Mouse (Mus musculus) heart, adult 8-10 months (tissue): ENCODE results near the gene Tex14. TPM values are rescaled to one million over a fixed set of nuclear protein-coding genes. Genes with fewer than 3 reads are reported as not detected.
"Not testable (repeated sequence)": the region's sequence is repeated elsewhere in the genome, so short reads cannot be mapped to it uniquely, and the experiment has no call there.

Experiments
- DNase-seq: peaks from one replicate; pipeline ENCODE4 v3.0.0; 2022; ENCODE audit warnings: low spot score
- total RNA-seq, 4 experiments: library from RNA; stranded (reverse); gene quantifications; 2 replicates each; pipeline ENCODE4 v1.2.4; 2022

The Tex14 gene
- total RNA-seq, 4 experiments from 2014 or later: 0.16 to 0.29 (median 0.19) TPM; not detected in 1

DNA sequence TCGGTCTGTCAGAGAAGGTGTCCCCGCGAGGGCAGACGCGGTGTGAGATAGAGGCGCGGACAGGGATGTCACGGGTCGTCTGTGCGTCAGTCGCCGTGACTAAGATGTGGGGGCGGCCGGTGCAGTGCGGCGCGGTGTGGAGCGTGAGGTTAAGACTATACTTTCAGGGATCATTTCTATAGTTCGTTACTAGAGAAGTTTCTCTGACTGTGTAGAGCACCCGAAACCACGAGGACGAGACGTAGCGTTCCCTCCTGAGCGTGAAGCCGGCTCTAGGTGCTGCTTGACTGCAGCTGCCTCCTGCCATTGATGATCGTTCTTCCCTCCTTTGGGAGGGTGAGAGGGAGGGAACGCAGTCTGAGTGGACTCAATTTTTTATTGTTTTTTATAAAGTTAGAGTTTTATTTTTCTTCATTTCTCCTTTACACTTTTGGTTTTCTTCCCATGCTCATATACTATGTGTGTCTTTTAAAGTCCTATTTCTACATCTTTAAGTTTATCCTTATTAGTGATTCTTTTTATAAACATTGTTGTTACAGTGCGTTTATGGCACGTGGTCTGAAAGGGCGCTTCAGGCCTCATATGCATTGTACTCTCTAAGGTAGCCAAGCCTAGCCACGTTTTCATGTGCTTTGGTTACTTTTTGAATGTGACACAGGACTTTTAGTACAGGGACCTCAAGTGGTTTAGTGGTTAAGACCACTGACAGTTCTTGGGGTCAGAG is 43.8 kb downstream of the Tex14 start:
- not testable (repeated sequence) for DNase-seq

DNA sequence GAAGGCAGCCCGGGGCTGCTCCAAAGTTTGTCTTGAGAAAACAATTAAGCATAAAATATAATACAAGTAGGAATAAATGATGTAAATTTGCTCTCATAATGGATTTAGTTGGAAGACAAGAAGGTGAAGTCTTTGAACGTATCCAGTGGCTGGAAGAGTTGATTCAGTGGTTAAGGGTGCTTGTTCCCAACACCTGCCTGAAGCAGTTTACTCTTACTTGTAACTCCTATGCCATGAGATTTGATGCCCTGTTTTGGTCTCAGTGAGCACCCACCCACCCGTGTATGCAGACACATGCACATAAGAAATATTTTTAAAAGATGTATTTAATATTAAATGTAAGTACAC is 44.3 kb downstream of the Tex14 start:
- DNase-seq: no peak

DNA sequence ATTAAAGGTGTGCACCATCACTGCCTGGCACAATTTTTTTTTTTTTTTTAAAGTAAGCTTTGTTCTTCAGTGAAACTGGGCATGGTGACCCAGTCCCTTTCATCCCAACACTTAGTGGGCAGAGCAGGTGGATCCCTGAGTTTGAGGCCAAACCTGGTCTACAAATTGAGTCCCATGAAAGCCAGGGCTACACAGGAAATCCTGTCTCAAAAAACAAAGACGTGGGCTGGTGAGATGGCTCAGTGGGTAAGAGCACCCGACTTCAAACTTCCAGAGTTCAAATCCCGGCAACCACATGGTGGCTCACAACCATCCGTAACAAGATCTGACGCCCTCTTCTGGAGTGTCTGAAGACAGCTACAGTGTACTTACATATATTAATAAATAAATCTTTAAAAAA is 45.0 kb downstream of the Tex14 start:
- not testable (repeated sequence) for DNase-seq

DNA sequence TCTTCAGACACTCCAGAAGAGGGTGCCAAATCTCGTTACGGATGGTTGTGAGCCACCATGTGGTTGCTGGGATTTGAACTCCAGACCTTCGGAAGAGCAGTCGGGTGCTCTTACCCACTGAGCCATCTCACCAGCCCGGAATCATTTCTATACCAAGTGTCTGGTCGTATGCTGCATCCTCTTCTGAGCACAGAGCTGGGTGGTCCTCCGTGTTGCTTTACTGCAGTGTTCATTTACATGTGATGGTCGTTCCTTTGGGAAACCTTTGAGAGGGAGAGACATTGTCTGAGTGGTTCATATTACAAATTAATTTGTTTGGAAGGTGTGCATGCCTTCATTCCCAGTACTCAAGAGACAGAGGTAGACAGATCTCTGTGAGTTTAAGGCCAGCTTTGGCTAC is 47.9 kb downstream of the Tex14 start:
- DNase-seq: not testable (repeated sequence)

DNA sequence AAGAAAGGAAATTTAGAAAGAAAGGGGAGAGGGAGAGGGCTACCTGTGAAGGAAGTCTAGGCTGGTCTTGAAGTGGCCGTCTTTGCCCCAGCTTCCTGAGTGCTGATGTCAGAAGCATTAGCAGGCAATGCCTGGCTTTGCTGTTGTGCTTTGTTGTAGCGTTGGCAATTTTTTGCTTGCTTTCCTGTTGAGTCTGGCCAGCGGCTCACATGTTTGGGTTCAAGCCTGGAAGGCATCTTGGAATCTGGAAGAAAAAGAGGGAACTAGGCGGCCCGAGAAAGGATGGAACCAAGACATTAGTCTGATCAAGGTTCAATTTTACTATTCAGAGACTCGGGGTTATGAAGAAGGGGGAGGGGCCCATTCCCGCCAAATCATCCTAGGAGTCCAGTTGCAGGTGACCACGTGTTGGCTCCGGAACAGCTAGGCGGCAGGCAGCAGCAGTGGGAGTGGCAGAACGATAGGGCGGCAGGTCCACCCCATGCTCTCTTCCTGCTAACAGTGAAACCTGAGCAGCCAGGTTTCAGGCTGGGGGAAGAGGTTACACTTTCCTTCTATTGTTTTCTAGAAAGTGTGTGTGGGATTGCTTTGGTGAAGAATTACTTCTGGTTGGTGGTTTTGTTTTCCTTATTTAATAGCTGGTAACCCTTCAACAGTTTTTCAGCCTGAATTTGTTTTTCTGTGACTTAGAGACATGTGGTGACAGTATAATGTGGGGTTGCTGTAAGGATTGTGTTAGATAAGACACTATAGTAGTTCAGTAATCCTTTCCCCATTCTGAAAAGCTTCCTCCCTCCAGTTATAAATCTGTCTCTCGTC is 48.6 kb downstream of the Tex14 start:
- no peak for DNase-seq

DNA sequence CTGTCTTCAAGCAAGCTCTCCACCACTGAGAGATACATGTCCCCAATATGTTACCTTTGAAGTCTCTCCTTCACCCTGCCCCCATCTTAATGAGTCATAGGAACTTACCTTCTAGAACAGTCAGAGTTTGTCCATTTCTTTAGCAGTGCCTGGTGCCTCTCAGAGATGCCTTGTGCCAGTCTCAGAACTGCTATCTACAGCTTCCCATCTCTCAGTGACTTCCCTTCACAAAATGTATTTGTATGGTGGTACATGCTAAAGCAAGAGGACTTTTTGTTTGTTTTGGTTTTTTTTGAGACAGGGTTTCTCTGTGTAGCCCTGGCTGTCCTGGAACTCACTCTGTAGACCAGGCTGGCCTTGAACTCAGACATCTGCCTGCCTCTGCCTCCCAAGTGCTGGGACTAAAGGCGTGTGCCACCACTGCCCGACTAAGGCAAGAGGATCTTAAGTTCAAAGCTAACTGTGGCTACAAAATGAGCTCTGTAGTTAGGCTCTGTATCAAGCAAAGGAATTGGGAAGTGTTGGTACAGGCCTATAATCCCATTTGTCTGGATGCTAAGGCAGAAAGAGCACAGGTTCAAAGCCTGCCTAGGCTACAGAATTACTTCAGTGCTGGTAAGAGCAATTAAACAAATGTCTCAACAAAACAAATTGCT is 49.3 kb downstream of the Tex14 start:
- no peak for DNase-seq

DNA sequence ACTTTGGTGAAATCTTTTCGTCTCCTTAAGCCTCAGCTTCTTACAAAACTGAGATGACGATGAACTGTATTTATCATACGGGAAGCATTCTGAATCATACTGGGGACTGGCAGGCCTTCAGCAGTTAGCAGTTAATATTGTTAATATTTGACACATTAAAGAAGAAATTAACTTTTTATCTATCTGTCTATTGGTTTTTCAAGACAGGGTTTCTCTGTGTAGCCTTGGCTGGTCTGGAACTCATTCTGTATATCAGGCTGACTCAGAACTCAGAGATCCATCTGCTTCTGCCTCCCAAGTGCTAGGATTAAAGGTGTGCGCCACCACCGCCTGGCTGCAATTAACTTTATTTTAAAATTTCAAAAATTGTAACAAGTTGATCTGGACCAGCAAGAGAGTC is 50.7 kb downstream of the Tex14 start:
- no peak for DNase-seq

DNA sequence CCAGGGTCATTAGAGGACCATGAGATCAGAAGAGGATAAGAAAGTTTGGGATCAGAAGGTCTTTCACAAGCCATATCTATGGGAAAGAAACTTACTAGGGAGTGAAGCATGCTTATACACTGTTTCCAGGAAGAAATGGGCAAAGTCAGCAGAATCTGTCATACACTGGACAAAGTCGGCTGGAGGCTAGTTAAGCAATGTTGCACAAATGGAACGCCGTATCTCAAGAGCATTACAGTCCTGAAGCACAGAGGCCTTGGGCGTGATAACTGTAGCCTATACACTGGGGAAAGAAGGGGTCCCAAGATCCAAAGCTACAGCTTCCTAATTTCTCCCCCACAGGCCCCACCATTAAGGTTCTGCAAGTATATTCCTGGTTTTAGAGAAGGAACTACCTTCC is 51.1 kb downstream of the Tex14 start:
- DNase-seq: no peak

DNA sequence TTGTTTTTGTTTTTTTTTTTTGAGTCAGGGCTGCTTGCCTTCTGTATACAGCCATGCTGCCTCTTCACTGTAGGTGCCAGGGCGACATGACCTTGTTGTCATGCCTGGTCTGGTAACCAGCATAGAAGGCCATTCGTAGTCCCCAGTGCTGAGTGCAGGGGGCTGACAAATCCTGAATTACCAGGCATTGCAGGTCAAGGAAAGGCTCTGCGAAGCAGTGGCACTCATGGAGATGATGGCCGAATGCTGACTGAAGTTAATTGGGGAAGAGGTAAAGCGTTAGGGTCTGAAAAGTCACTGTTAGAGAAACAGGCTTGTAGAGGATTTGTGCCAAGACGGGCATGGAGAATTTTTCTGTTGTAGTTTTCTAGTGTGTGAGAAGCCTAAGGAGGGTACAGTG is 55.7 kb downstream of the Tex14 start:
- no peak for DNase-seq

DNA sequence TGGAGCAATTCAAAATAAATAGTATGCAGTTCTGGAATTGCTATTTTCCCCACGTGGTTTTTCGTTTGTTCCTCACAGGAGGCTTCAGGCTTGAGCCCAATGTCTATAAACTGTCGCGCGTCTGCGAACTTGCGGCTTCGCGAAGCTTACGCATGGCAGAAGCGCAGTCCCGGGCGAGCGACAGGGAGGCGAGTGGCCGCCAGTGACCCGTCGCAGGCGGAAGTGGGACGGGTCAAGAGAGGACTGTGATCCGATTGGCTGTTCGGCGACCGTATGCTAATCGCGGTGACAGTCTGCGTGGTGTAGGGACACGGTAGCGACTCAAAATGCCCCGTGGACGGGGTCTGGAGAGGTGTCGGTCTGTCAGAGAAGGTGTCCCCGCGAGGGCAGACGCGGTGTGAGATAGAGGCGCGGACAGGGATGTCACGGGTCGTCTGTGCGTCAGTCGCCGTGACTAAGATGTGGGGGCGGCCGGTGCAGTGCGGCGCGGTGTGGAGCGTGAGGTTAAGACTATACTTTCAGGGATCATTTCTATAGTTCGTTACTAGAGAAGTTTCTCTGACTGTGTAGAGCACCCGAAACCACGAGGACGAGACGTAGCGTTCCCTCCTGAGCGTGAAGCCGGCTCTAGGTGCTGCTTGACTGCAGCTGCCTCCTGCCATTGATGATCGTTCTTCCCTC is 57.1 kb downstream of the Tex14 start:
- DNase-seq: peak; percentile 83

DNA sequence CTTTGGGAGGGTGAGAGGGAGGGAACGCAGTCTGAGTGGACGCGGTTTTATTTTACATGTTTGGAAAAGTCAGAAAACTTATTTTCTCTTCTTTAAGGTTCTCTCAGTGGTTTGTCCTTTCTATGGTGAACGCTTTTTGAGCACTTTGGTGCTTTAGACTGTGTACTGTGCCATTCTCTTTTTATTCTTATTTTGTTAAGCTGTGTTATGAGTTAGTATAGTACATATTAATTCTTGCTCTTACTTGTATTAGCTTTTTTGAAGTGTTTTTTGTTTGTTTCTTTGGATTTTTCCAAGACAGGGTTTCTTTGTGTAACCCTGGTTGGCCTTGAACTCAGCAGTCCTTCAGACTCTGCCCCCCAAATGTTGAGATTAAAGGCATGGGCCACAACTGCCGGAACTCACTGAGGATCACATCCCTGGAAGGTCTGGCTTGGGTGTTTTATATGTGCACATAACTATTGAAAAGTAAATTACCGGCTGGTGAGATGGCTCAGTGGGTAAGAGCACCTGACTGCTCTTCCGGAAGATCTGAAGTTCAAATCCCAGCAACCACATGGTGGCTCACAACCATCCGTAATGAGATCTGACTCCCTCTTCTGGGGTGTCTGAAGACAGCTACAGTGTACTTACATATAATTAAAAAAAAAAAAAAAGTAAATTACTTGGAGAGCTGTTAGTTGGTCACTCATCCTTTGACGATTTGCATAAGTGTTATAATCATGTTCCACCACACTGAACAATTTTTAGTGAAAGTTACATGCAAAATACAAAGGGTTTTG is 57.8 kb downstream of the Tex14 start:
- DNase-seq: peak; percentile 40

DNA sequence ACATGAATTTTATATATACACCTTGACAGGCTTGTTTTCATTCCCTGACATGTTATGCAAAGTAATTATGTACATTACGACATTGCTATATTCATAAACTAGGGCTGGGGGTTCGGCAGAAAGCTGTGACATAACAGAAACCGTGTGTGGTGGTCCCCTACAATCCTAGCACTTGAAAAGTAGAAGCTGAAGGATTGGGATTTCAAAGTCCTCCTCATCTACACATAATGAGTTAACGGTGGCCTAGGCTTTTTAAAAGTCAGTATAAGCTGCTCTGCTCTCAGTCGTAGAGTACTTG is 58.3 kb downstream of the Tex14 start:
- no peak for DNase-seq

DNA sequence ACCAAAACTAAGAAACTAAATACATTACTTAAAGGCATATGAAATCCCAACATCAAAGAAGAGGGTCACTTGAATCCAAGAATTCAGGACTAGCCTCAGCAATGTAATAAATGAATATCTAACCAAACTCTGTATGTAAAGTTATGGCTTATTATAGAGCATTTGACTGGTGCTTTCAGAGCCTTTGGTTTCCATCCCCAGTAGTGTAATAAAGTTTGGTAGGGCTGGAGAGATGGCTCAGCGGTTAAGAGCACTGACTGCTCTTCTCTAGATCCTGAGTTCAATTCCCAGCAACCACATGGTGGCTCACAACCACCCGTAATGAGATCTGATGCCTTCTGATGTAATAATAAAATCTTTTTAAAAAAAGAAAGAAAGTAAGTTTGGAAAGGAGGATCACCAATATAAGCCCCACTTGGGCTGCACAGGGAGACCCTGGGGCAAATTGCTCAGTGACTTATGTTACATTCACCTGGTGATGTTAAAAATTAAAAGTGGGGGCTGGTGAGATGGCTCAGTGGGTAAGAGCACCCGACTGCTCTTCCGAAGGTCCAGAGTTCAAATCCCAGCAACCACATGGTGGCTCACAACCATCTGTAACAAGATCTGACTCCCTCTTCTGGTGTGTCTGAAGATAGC is 59.0 kb downstream of the Tex14 start:
- DNase-seq: not testable (repeated sequence)

DNA sequence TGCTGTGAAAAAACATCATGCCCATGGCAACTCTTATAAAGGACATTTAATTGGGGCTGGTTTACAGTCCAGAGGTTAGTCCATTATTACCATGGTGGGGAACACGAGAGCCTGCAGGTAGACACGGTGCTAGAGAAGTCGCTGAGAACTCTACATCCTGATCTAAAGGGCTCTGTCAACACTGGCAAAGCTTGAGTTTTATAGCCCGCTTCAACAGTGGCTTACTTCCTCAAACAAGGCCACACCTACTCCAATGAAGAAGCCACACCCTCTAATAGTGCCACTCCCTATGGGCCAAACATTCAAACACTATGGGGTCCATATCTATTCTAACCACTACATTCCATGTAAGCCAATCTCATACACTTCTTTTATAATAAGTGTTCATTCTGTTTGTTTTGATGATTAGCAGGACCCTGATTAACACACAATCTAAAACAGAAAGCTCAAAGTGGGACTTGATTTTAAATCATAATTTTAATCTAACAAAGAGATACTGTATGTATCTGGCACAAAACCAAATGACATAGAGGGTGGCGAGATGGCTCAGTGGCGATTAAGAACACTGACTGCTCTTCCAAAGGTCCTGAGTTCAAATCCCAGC is 61.2 kb downstream of the Tex14 start:
- DNase-seq: no peak

DNA sequence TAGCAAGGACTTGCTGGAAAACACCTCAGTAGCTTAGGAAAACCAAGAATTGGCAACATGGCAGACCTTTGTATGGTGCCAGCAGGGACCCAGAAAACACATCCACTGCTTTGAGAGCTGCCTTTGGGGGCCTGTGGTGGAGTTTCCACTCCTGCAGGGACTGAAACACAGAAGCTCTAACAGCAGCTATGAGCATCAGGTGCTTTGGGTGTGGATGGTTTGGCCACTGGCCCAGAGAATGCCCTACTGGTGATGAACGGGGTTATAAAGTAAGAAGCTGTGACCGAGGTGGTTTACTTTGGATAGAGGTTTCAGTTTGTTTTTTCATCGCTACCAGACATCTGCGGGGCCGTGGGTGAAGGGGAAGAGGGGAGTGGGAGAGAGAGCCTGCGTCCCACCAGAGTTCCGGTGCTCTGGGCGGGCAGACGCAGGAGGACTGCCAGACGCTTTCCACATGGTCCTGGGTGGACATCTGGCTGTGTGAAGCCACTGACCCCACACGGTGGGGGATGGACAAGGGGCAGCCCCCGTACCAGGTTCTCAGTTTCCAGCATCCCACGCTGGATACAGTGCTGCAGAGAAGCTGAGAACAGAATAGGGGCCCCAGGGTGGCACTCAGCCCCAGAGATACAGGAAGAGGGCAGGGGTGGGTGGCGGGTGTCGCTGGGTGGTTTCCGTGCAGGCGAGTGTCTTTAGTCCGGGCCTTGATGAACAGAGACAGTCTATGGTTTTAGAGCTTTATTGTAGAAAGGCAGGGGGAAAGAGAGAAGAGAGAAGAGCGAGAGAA is 62.8 kb downstream of the Tex14 start:
- DNase-seq: no peak

DNA sequence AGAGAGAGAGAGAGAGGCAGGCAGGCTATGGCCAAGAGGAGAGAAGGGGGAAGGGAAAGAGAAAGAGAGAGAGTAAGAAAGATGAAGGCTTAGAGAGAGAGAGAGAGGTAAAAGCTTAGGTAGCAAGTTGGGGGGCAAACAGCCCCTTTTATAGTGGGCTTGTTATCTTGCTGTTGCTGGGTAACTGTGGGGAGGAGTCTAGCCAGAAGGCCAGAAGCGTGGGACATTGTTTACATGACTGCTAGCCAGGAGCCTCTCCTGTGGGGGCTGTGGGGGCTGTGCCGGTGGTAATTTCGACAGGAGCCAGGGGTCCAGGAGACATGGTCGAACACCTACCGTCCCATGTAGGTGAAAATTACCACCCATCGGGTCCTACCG is 63.4 kb downstream of the Tex14 start:
- DNase-seq: no peak

DNA sequence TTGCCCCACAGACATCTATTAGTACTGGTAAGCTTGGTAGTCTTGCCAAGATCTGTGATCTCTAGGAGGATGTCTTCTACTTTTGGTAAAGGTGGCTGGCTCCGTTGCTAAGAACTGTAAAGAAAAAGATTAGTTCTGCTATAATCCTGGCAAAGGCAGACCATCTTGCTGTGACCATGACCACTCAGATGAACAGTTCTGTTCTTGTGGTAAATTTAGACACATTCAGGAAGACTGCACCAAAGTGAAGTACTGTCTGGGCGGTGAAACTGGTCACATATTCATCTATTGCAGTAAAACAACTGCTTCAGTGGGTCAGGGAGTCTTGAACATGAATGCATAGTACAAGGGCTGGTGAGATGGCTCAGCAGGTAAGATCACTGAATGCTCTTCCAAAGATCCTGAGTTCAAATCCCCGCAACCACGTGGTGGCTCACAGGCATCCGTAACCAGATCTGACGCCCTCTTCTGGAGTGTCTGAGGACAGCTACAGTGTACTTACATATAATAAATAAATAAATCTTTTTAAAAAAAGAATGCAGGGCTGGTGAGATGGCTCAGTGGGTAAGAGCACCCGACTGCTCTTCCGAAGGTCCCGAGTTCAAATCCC is 63.9 kb downstream of the Tex14 start:
- no peak for DNase-seq

DNA sequence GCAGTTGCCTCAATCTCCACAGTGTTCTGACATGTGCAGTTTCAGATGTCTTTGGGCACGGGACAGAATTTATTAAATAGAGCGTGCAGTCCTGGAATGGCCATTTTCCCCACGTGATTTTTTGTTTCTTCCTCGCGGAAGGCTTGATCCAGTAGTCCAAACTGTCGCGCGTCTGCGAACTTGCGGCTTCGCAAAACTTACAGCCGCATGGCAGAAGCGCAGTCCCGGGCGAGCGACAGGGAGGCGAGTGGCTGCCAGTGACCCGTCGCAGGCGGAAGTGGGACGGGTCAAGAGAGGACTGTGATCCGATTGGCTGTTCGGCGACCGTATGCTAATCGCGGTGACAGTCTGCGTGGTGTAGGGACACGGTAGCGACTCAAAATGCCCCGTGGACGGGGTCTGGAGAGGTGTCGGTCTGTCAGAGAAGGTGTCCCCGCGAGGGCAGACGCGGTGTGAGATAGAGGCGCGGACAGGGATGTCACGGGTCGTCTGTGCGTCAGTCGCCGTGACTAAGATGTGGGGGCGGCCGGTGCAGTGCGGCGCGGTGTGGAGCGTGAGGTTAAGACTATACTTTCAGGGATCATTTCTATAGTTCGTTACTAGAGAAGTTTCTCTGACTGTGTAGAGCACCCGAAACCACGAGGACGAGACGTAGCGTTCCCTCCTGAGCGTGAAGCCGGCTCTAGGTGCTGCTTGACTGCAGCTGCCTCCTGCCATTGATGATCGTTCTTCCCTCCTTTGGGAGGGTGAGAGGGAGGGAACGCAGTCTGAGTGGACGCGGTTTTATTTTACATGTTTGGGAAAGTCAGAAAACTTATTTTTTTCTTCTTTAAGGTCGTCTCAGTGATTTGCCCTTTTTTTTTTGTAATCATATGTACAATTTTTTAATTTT is 66.2 kb downstream of the Tex14 start:
- DNase-seq: peak; percentile 68

DNA sequence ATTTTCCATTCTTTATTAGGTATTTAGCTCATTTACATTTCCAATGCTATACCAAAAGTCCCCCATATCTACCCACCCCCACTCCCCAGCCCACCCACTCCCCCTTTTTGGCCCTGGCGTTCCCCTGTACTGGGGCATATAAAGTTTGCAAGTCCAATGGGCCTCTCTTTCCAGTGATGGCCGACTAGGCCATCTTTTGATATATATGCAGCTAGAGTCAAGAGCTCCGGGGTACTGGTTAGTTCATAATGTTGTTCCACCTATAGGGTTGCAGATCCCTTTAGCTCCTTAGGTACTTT is 66.8 kb downstream of the Tex14 start:
- not testable (repeated sequence) for DNase-seq
